Mouse (Mus musculus): ENCODE measurements around the gene 1700024B05Rik. TPM values are rescaled to one million over a fixed set of nuclear protein-coding genes. Genes with fewer than 3 reads are reported as not detected.
"Not testable (repeated sequence)": the region's sequence is repeated elsewhere in the genome, so short reads cannot be mapped to it uniquely, and the experiment has no call there.

1700024B05Rik gene
- not detected in 2 replicates for polyA plus RNA-seq (2014; fragmentation: Nextera tagmentation; extraction: Ambion mirVana)

- not testable (repeated sequence) for H3K27me3 ChIP-seq (ENCODE audit: control insufficient read depth, insufficient read depth, low read length); H3K9ac ChIP-seq (replicated peaks; ENCODE audit: low read depth, low read length); H3K4me2 ChIP-seq (ENCODE audit: low read depth, low read length); H3K36me3 ChIP-seq (ENCODE audit: control insufficient read depth, insufficient read depth, low read length); H3K27ac ChIP-seq (ENCODE audit: low read depth, low read length); H3K4me3 ChIP-seq (ENCODE audit: low read depth, low read length); H3K4me1 ChIP-seq (ENCODE audit: control insufficient read depth, insufficient read depth, low read length); H3K9me3 ChIP-seq (ENCODE audit: control insufficient read depth, low read length); ATAC-seq (ENCODE audit: low read depth)
- WGBS: 86% methylated on average over 1 of the region's 2 CpGs
These were observed at the start of gene 1700024B05Rik for GRCm38 (mm10) chr14:41943695-41944094. Gene 1700024B05Rik (plus strand): TSS chr14:41943995.

GRCm38 (mm10) chr14:41907190-41907589 is 36.6 kb upstream of the 1700024B05Rik start, which contains the start of gene Gm7980:
Gene Gm7980 (minus strand): TSS chr14:41907290.
- not testable (repeated sequence) for H3K4me3 ChIP-seq (ENCODE audit: low read depth, low read length); H3K27ac ChIP-seq (ENCODE audit: low read depth, low read length); H3K9ac ChIP-seq (replicated peaks; ENCODE audit: low read depth, low read length); H3K27me3 ChIP-seq (ENCODE audit: control insufficient read depth, insufficient read depth, low read length); H3K4me2 ChIP-seq (ENCODE audit: low read depth, low read length); H3K36me3 ChIP-seq (ENCODE audit: control insufficient read depth, insufficient read depth, low read length); H3K4me1 ChIP-seq (ENCODE audit: control insufficient read depth, insufficient read depth, low read length); ATAC-seq (ENCODE audit: low read depth); H3K9me3 ChIP-seq (ENCODE audit: control insufficient read depth, low read length)
- no CpG with 5 or more reads among the region's 2 CpGs for WGBS

GRCm38 (mm10) chr14:41924649-41925048 is 19.1 kb upstream of the 1700024B05Rik start, which contains the start of gene 1700049E17Rik1:
Gene 1700049E17Rik1 (plus strand): TSS chr14:41924949.
- H3K9ac ChIP-seq (replicated peaks; ENCODE audit: low read depth, low read length); H3K27ac ChIP-seq (ENCODE audit: low read depth, low read length); H3K36me3 ChIP-seq (ENCODE audit: control insufficient read depth, insufficient read depth, low read length); H3K27me3 ChIP-seq (ENCODE audit: control insufficient read depth, insufficient read depth, low read length); ATAC-seq (ENCODE audit: low read depth); H3K4me3 ChIP-seq (ENCODE audit: low read depth, low read length); H3K9me3 ChIP-seq (ENCODE audit: control insufficient read depth, low read length); H3K4me2 ChIP-seq (ENCODE audit: low read depth, low read length); H3K4me1 ChIP-seq (ENCODE audit: control insufficient read depth, insufficient read depth, low read length): not testable (repeated sequence)
- no CpG with 5 or more reads among the region's 1 CpGs for WGBS

GRCm38 (mm10) chr14:41964095-41964494 is 20.3 kb downstream of the 1700024B05Rik start:
- not testable (repeated sequence) for H3K4me1 ChIP-seq (ENCODE audit: control insufficient read depth, insufficient read depth, low read length); H3K4me3 ChIP-seq (ENCODE audit: low read depth, low read length); ATAC-seq (ENCODE audit: low read depth); H3K9me3 ChIP-seq (ENCODE audit: control insufficient read depth, low read length); H3K4me2 ChIP-seq (ENCODE audit: low read depth, low read length); H3K27me3 ChIP-seq (ENCODE audit: control insufficient read depth, insufficient read depth, low read length); H3K27ac ChIP-seq (ENCODE audit: low read depth, low read length); H3K9ac ChIP-seq (replicated peaks; ENCODE audit: low read depth, low read length); H3K36me3 ChIP-seq (ENCODE audit: control insufficient read depth, insufficient read depth, low read length)
- WGBS: 74% methylated on average over 4 of the region's 4 CpGs

- WGBS: 87% methylated on average over 1 of the region's 1 CpGs
- ATAC-seq (ENCODE audit: low read depth); H3K4me1 ChIP-seq (ENCODE audit: control insufficient read depth, insufficient read depth, low read length); H3K27ac ChIP-seq (ENCODE audit: low read depth, low read length); H3K36me3 ChIP-seq (ENCODE audit: control insufficient read depth, insufficient read depth, low read length); H3K9me3 ChIP-seq (ENCODE audit: control insufficient read depth, low read length); H3K27me3 ChIP-seq (ENCODE audit: control insufficient read depth, insufficient read depth, low read length); H3K4me3 ChIP-seq (ENCODE audit: low read depth, low read length); H3K9ac ChIP-seq (replicated peaks; ENCODE audit: low read depth, low read length); H3K4me2 ChIP-seq (ENCODE audit: low read depth, low read length): not testable (repeated sequence)
These were observed 24.0 kb downstream of the 1700024B05Rik start, which contains the start of gene Gm6401 for GRCm38 (mm10) chr14:41967827-41968226. Gene Gm6401 (minus strand): TSS chr14:41967927.

GRCm38 (mm10) chr14:41968596-41968995 is 24.8 kb downstream of the 1700024B05Rik start:
- not testable (repeated sequence) for H3K4me2 ChIP-seq (ENCODE audit: low read depth, low read length); H3K27me3 ChIP-seq (ENCODE audit: control insufficient read depth, insufficient read depth, low read length); H3K4me1 ChIP-seq (ENCODE audit: control insufficient read depth, insufficient read depth, low read length); H3K27ac ChIP-seq (ENCODE audit: low read depth, low read length); H3K9me3 ChIP-seq (ENCODE audit: control insufficient read depth, low read length); H3K4me3 ChIP-seq (ENCODE audit: low read depth, low read length); H3K36me3 ChIP-seq (ENCODE audit: control insufficient read depth, insufficient read depth, low read length); H3K9ac ChIP-seq (replicated peaks; ENCODE audit: low read depth, low read length); ATAC-seq (ENCODE audit: low read depth)
- 78% methylated on average over 3 of the region's 3 CpGs for WGBS

GRCm38 (mm10) chr14:41983225-41983624 is 39.4 kb downstream of the 1700024B05Rik start, which contains the start of gene Gm3543:
Gene Gm3543 (minus strand): TSS chr14:41983325.
- WGBS: no CpG with 5 or more reads among the region's 1 CpGs
- not testable (repeated sequence) for H3K27ac ChIP-seq (ENCODE audit: low read depth, low read length); H3K9me3 ChIP-seq (ENCODE audit: control insufficient read depth, low read length); H3K9ac ChIP-seq (replicated peaks; ENCODE audit: low read depth, low read length); H3K4me1 ChIP-seq (ENCODE audit: control insufficient read depth, insufficient read depth, low read length); H3K27me3 ChIP-seq (ENCODE audit: control insufficient read depth, insufficient read depth, low read length); ATAC-seq (ENCODE audit: low read depth); H3K36me3 ChIP-seq (ENCODE audit: control insufficient read depth, insufficient read depth, low read length); H3K4me3 ChIP-seq (ENCODE audit: low read depth, low read length); H3K4me2 ChIP-seq (ENCODE audit: low read depth, low read length)

Other genes with a start within 250 kb of the 1700024B05Rik start
- not detected in 2 replicates for gene Gm8068, start 242.1 kb upstream of the 1700024B05Rik start, polyA plus RNA-seq (2014; fragmentation: Nextera tagmentation; extraction: Ambion mirVana)
- not detected in 2 replicates for gene Gm7929, start 193.4 kb upstream of the 1700024B05Rik start, polyA plus RNA-seq (2014; fragmentation: Nextera tagmentation; extraction: Ambion mirVana)
- gene Gm47189, start 171.6 kb upstream of the 1700024B05Rik start, polyA plus RNA-seq (2014; fragmentation: Nextera tagmentation; extraction: Ambion mirVana): not detected in 2 replicates
- gene Gm7980, start 36.7 kb upstream of the 1700024B05Rik start, polyA plus RNA-seq (2014; fragmentation: Nextera tagmentation; extraction: Ambion mirVana): not detected in 2 replicates
- gene 1700049E17Rik1, start 19.0 kb upstream of the 1700024B05Rik start, polyA plus RNA-seq (2014; fragmentation: Nextera tagmentation; extraction: Ambion mirVana): not detected in 2 replicates
- gene Gm6401, start 23.9 kb downstream of the 1700024B05Rik start, polyA plus RNA-seq (2014; fragmentation: Nextera tagmentation; extraction: Ambion mirVana): not detected in 2 replicates
- gene Gm3543, start 39.3 kb downstream of the 1700024B05Rik start, polyA plus RNA-seq (2014; fragmentation: Nextera tagmentation; extraction: Ambion mirVana): not detected in 2 replicates
- not detected in 2 replicates for gene Gm7951, start 173.4 kb downstream of the 1700024B05Rik start, polyA plus RNA-seq (2014; fragmentation: Nextera tagmentation; extraction: Ambion mirVana)
- gene Gm17027, start 218.6 kb downstream of the 1700024B05Rik start, polyA plus RNA-seq (2014; fragmentation: Nextera tagmentation; extraction: Ambion mirVana): not detected in 2 replicates
- not detected in 2 replicates for gene Gm3573, start 246.8 kb downstream of the 1700024B05Rik start, polyA plus RNA-seq (2014; fragmentation: Nextera tagmentation; extraction: Ambion mirVana)

All from neural tube, embryonic 14.5 days (tissue).